Mouse (Mus musculus) testis, adult 2 months (tissue): ENCODE data around the gene Aste1.

ENCODE experiments used
- CTCF ChIP-seq: fragments of 200-500 bp; IDR thresholded peaks from 2 replicates; pipeline ENCODE4 v1.5.1; 2012; ENCODE audit warnings: low read depth, mild to moderate bottlenecking, inconsistent platforms, low read length, moderate library complexity; ENCODE audit not compliant: control insufficient read depth, insufficient read depth, insufficient replicate concordance
- POLR2A ChIP-seq: fragments of 200-500 bp; IDR thresholded peaks from 2 replicates; pipeline ENCODE4 v1.6.1; 2012; ENCODE audit warnings: low read depth, mild to moderate bottlenecking, inconsistent platforms, low read length, moderate library complexity; ENCODE audit not compliant: control insufficient read depth

- TF ChIP-seq CTCF (no peak), POLR2A (no peak)
Measured at GRCm38 (mm10) chr9:105377622-105378021, 17.6 kb upstream of the Aste1 start.
